Mouse (Mus musculus) G1E (cell line): ENCODE measurements around the gene Zfp385a.

Experiments used
- CTCF ChIP-seq: IDR thresholded peaks from 2 replicates; pipeline ENCODE4 v1.5.1; 2012; ENCODE audit warnings: low read depth, low read length, inconsistent platforms, mixed read lengths
- GATA1 ChIP-seq: IDR thresholded peaks from 2 replicates; pipeline ENCODE4 v1.6.1; 2012; ENCODE audit warnings: borderline replicate concordance, low read length, inconsistent platforms, mixed read lengths
- GATA2 ChIP-seq: IDR thresholded peaks from 2 replicates; pipeline ENCODE4 v1.6.1; 2012; ENCODE audit warnings: low read depth, low read length, inconsistent platforms, borderline replicate concordance
- POLR2AphosphoS5 ChIP-seq: IDR thresholded peaks from 2 replicates; pipeline ENCODE4 v1.6.1; 2012; ENCODE audit warnings: low read depth, low read length, inconsistent platforms; ENCODE audit not compliant: insufficient replicate concordance
- TAL1 ChIP-seq: conservative IDR thresholded peaks from 2 replicates; pipeline ENCODE4 v1.6.1; 2012; ENCODE audit warnings: low read depth, low read length, inconsistent platforms, mixed read lengths

GRCm38 (mm10) chr15:103303916-103304615 is 35.8 kb downstream of the Zfp385a start:
- no peak for TF ChIP-seq CTCF
- no peak for TF ChIP-seq TAL1
- TF ChIP-seq GATA1: no peak
- no peak for TF ChIP-seq POLR2AphosphoS5
- TF ChIP-seq GATA2: no peak
